Mouse (Mus musculus) hindbrain, postnatal 0 days (tissue): ENCODE results near the gene Vars. TPM values are rescaled to one million over a fixed set of nuclear protein-coding genes. Genes with fewer than 3 reads are reported as not detected.
"Not testable (repeated sequence)": the region's sequence is repeated elsewhere in the genome, so short reads cannot be mapped to it uniquely, and the experiment has no call there.

Source experiments
- ATAC-seq: fragments of 200-750 bp; cut with Nextera tagmentation; 2 replicates; pipeline ENCODE4 v1.8.0; 2017; ENCODE audit warnings: mild to moderate bottlenecking, moderate TSS enrichment, moderate library complexity
- DNase-seq: peaks from one replicate; pipeline ENCODE4 v3.0.0-alpha.2; 2015; ENCODE audit warnings: low spot score
- H3K27ac ChIP-seq: fragments of 300-500 bp; sonication (generic); 2 replicates; pipeline ENCODE4 v1.5.1; 2014; ENCODE audit warnings: mild to moderate bottlenecking
- H3K27me3 ChIP-seq: fragments of 300-500 bp; sonication (generic); 2 replicates; pipeline ENCODE4 v1.6.1; 2014; ENCODE audit warnings: low read length, mixed read lengths; ENCODE audit not compliant: insufficient read depth
- H3K36me3 ChIP-seq: fragments of 300-500 bp; sonication (generic); 2 replicates; pipeline ENCODE4 v1.6.1; 2014; ENCODE audit warnings: low read length, mixed read lengths; ENCODE audit not compliant: insufficient read depth
- H3K4me1 ChIP-seq: fragments of 300-500 bp; sonication (generic); 2 replicates; pipeline ENCODE4 v1.6.1; 2014; ENCODE audit warnings: antibody characterized with exemption, low read length, mixed read lengths; ENCODE audit not compliant: insufficient read depth
- H3K4me2 ChIP-seq: fragments of 300-500 bp; sonication (generic); 2 replicates; pipeline ENCODE4 v1.6.1; 2014; ENCODE audit warnings: low read depth, mild to moderate bottlenecking, low read length, moderate library complexity, mixed read lengths
- H3K4me3 ChIP-seq: fragments of 300-500 bp; sonication (generic); 2 replicates; pipeline ENCODE4 v1.5.1; 2014; ENCODE audit warnings: low read length
- H3K9ac ChIP-seq: fragments of 300-500 bp; sonication (generic); replicated peaks from 2 replicates; pipeline ENCODE4 v1.6.1; 2014; ENCODE audit warnings: mild to moderate bottlenecking, low read length, moderate library complexity, mixed read lengths
- H3K9me3 ChIP-seq: fragments of 300-500 bp; sonication (generic); 2 replicates; pipeline ENCODE4 v1.6.1; 2016; ENCODE audit warnings: low read length, mixed read lengths
- CTCF ChIP-seq: IDR thresholded peaks from 2 replicates; pipeline ENCODE4 v1.5.1; 2016; ENCODE audit warnings: antibody characterized with exemption, control low read depth, low read depth
- WGBS: fragments of 180-500 bp; shearing (Covaris S2); extraction: QIAGEN DNeasy Blood & Tissue Kit; methylation state at CpG from one replicate; pipeline ENCODE4 v1.1.7; 2014; 5-methylcytosine and 5-hydroxymethylcytosine counted together
- polyA plus RNA-seq: library from polyadenylated mRNA; unstranded; fragments of >200 nt; fragmentation: Nextera tagmentation; extraction: Ambion mirVana; gene quantifications from 2 replicates; pipeline ENCODE4 v1.2.1, GENCODE M21; 2015
- total RNA-seq: library from RNA; depleted of rRNA; stranded (reverse); fragments of >200 nt; gene quantifications from 2 replicates; pipeline ENCODE4 v1.2.3, GENCODE M21; 2014

The Vars gene
- total and polyA plus RNA-seq, 2 experiments from 2014 or later = 41.7 to 128 TPM

- no peak overlapping the region for H3K27ac ChIP-seq
- H3K27me3 ChIP-seq = no peaks in the 10 kb centered on the region
- TF ChIP-seq CTCF = no peak
- ATAC-seq = no peak
- H3K4me3 ChIP-seq = no peak overlapping the region
- no peak overlapping the region for H3K4me2 ChIP-seq
- WGBS = 93% methylated on average over 15 of the region's 15 CpGs
- peaks cover 6% of the 10 kb centered on the region for H3K4me1 ChIP-seq
- no peaks in the 10 kb centered on the region for H3K36me3 ChIP-seq
- no peak for DNase-seq
- no peaks in the 10 kb centered on the region for H3K9me3 ChIP-seq
- H3K9ac ChIP-seq = no peak overlapping the region
Observed at GRCm38 (mm10) chr17:34998526-34999430, 2.0 kb upstream of the Vars start.

- Histone ChIP-seq H3K4me3 (peak overlapping the region; percentile 70), H3K4me2 (peak overlapping the region; percentile 92), H3K9ac (peak overlapping the region; percentile 70; the same call in 1 of the 2 replicates), H3K27ac (peak overlapping the region; percentile 96)
- H3K27me3 ChIP-seq, H3K4me1 ChIP-seq, H3K9me3 ChIP-seq, DNase-seq, H3K36me3 ChIP-seq, ATAC-seq: not testable (repeated sequence)
- WGBS = 16% methylated on average over 29 of the region's 32 CpGs
Observed at GRCm38 (mm10) chr17:34999871-35000716, 693 bp upstream of the Vars start.

- Histone ChIP-seq H3K27ac (peak overlapping the region; percentile 96), H3K4me3 (peak overlapping the region; percentile 70), H3K9me3 (no peaks in the 10 kb centered on the region), H3K27me3 (no peaks in the 10 kb centered on the region), H3K4me2 (peak overlapping the region; percentile 92), H3K36me3 (peaks cover 13% of the 10 kb centered on the region), H3K4me1 (peaks cover 6% of the 10 kb centered on the region), H3K9ac (peak overlapping the region; percentile 70)
- TF ChIP-seq CTCF = no peak
- DNase-seq (peak; percentile 50), ATAC-seq (no peak)
- WGBS = under 1% methylated on average over 35 of the region's 35 CpGs
Observed at GRCm38 (mm10) chr17:35001452-35002152, 815 bp downstream of the Vars start.

- no peak for DNase-seq
- Histone ChIP-seq H3K27ac (peak overlapping the region; percentile 7; the same call in 1 of the 2 replicates), H3K4me1 (peaks cover 6% of the 10 kb centered on the region), H3K9ac (peak overlapping the region; percentile 70), H3K9me3 (no peaks in the 10 kb centered on the region), H3K4me2 (peak overlapping the region; percentile 92), H3K27me3 (no peaks in the 10 kb centered on the region), H3K4me3 (peak overlapping the region; percentile 70), H3K36me3 (peaks cover 13% of the 10 kb centered on the region)
- 8% methylated on average over 12 of the region's 12 CpGs for whole genome bisulfite sequencing
- ATAC-seq = no peak
- peak; percentile 2; the same call in 1 of the 2 replicates for TF ChIP-seq CTCF
Observed at GRCm38 (mm10) chr17:35002153-35002865, 1.5 kb downstream of the Vars start.

- ATAC-seq = no peak
- Histone ChIP-seq H3K9me3 (no peaks in the 10 kb centered on the region), H3K27ac (0 out of 2 replicates have a peak overlapping the region, but pooled peaks have one; percentile 7), H3K27me3 (no peaks in the 10 kb centered on the region), H3K4me2 (peak overlapping the region; percentile 92), H3K9ac (peak overlapping the region; percentile 70; the same call in 1 of the 2 replicates), H3K4me1 (peaks cover 6% of the 10 kb centered on the region), H3K4me3 (no peak overlapping the region), H3K36me3 (peaks cover 16% of the 10 kb centered on the region)
- 73% methylated on average over 9 of the region's 9 CpGs for WGBS
- TF ChIP-seq CTCF = no peak
- DNase-seq = no peak
Observed at GRCm38 (mm10) chr17:35003022-35003838, 2.4 kb downstream of the Vars start.
